Mouse (Mus musculus) lung, adult 2 months (tissue): Measurements from ENCODE around the gene Tmem82.

Source experiments
- CTCF ChIP-seq: fragments of 200-500 bp; IDR thresholded peaks from 2 replicates; pipeline ENCODE4 v1.5.1; 2011; ENCODE audit warnings: mild to moderate bottlenecking, low read length, control low read depth; ENCODE audit not compliant: insufficient read depth
- POLR2A ChIP-seq: fragments of 200-500 bp; IDR thresholded peaks from 2 replicates; pipeline ENCODE4 v1.6.1; 2011; ENCODE audit warnings: low read depth, mild to moderate bottlenecking, control low read depth, low read length, borderline replicate concordance; ENCODE audit errors: extremely low read depth

DNA sequence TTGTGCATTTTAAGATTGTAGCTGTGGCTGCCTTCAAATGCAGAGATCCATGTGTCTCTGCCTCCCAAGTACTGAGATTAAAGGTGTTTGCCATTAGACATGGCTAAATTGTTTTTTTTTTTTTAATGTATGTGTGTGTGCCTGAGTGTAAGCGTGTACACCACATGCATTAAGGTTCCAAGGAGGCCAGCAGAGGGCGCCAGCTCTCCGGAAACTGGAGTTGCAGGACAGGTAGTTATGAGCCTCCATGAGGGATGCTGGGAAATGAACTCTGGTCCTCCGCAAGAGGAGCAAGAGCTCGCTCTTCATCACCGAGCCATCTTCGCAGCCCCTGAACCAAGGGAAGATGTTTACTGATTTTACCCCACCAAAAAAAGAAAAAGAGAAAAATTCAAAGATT lies 41.6 kb downstream of the Tmem82 start:
- no peak for TF ChIP-seq POLR2A
- TF ChIP-seq CTCF, result no peak
